Mouse (Mus musculus) kidney, adult 2 months (tissue): ENCODE data around the gene Utp20. TPM values are rescaled to one million over a fixed set of nuclear protein-coding genes. Genes with fewer than 3 reads are reported as not detected.

Experiments
- DNase-seq: peaks from one replicate; pipeline ENCODE4 v3.0.0; 2021
- H3K27ac ChIP-seq: fragments of 200-500 bp; 2 replicates; pipeline ENCODE4 v1.5.1; 2012; ENCODE audit warnings: low read depth, low read length, control low read depth, inconsistent platforms; ENCODE audit not compliant: insufficient read depth
- H3K27me3 ChIP-seq: fragments of 200-500 bp; replicated peaks from 2 replicates; pipeline ENCODE4 v1.6.1; 2012; ENCODE audit warnings: mild to moderate bottlenecking, moderate library complexity, low read length, inconsistent platforms; ENCODE audit not compliant: control insufficient read depth, insufficient read depth
- H3K36me3 ChIP-seq: fragments of 200-500 bp; 2 replicates; pipeline ENCODE4 v1.6.1; 2012; ENCODE audit warnings: mild to moderate bottlenecking, moderate library complexity, low read length, inconsistent platforms; ENCODE audit not compliant: control insufficient read depth, insufficient read depth
- H3K4me1 ChIP-seq: fragments of 200-500 bp; 2 replicates; pipeline ENCODE4 v1.6.1; 2011; ENCODE audit warnings: low read length; ENCODE audit not compliant: control insufficient read depth, insufficient read depth
- H3K4me3 ChIP-seq: fragments of 200-500 bp; 2 replicates; pipeline ENCODE4 v1.5.1; 2011; ENCODE audit warnings: mild to moderate bottlenecking, low read depth, low read length, control low read depth; ENCODE audit not compliant: insufficient read depth
- CTCF ChIP-seq: fragments of 200-500 bp; conservative IDR thresholded peaks from 2 replicates; pipeline ENCODE4 v1.5.1; 2011; ENCODE audit warnings: low read depth, mild to moderate bottlenecking, control low read depth, low read length, moderate library complexity, mixed read lengths; ENCODE audit not compliant: insufficient read depth, insufficient read length
- POLR2A ChIP-seq: fragments of 200-500 bp; IDR thresholded peaks from one replicate; pipeline ENCODE4 v1.6.1; 2011; ENCODE audit warnings: low read depth, low read length, control low read depth
- WGBS: fragments of 180-500 bp; shearing (Covaris S2); methylation state at CpG from one replicate; pipeline ENCODE4 v1.1.7; 2018; 5-methylcytosine and 5-hydroxymethylcytosine counted together
- polyA plus RNA-seq: library from polyadenylated mRNA; depleted of rRNA; stranded (reverse); fragments of >200 nt; gene quantifications from 2 replicates; pipeline ENCODE4 v1.2.3, GENCODE M21; 2012; rRNA removed

Utp20 gene
- polyA plus RNA-seq, 1 experiment: 14.2 TPM

DNA sequence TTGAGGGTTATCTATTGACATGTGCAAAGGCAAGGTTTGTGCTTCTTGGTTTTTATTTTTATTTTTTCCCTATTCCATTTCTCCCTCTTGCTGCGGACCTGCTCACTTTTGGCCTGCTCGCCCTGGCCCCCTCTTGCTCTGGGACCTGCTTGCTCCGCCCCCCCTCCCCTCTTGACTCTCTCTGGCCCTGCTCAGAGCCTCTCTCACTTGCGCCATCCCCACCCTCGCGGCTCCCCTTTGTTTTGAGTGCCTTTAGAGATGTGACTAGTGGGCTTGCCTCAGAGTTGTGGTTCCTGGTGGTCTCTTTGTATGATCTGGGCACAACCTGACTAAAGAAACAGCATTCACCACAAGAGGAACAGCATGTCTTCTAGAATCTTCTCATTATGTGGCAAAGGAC is 125.7 kb downstream of the Utp20 start:
- WGBS: 78% methylated on average over 6 of the region's 6 CpGs
- TF ChIP-seq CTCF (no peak), POLR2A (no peak)
- no peaks in the 10 kb centered on the region for H3K4me1 ChIP-seq
- no peak overlapping the region for H3K27ac ChIP-seq
- no peak for DNase-seq
- no peak overlapping the region for H3K4me3 ChIP-seq
- H3K36me3 ChIP-seq: no peaks in the 10 kb centered on the region
- H3K27me3 ChIP-seq: no peaks in the 10 kb centered on the region

Other genes starting within 250 kb of the Utp20 start
- gene Mybpc1, start 221.7 kb downstream of the Utp20 start, polyA plus RNA-seq: 7.8 TPM in 1 of 2 replicates, not detected in the other
- gene Spic, start 141.8 kb downstream of the Utp20 start, polyA plus RNA-seq: 0.34 TPM in 1 of 2 replicates, not detected in the other
- 23.2 and 33.6 TPM in 2 replicates for gene Arl1, start 95.9 kb downstream of the Utp20 start, polyA plus RNA-seq
- 25.3 and 25.5 TPM in 2 replicates for gene Slc5a8, start 59.2 kb upstream of the Utp20 start, polyA plus RNA-seq